Mouse (Mus musculus) megakaryocyte, adult 5-6 weeks (primary cell): ENCODE measurements around the gene Pcdh7. TPM values are rescaled to one million over a fixed set of nuclear protein-coding genes. Genes with fewer than 3 reads are reported as not detected.

Experiments used
- ATAC-seq: 2 replicates; pipeline ENCODE4 v1.8.0; 2016; ENCODE audit warnings: mild to moderate bottlenecking, inconsistent platforms; ENCODE audit not compliant: poor library complexity, severe bottlenecking
- total RNA-seq, 2 experiments: library from RNA; stranded (forward) in 1 of 2; stranded (reverse) in 1 of 2; fragments of 153-499, 151-499 nt in 1 of 2; fragments of 221-1000, 200-1000 nt in 1 of 2; gene quantifications; 2 replicates each; pipeline versions ENCODE4 v1.2.3 to v1.2.4; 2015 to 2017

Pcdh7 gene
- total RNA-seq, 2 experiments from 2014 or later = 0.16 to 0.26 TPM

DNA sequence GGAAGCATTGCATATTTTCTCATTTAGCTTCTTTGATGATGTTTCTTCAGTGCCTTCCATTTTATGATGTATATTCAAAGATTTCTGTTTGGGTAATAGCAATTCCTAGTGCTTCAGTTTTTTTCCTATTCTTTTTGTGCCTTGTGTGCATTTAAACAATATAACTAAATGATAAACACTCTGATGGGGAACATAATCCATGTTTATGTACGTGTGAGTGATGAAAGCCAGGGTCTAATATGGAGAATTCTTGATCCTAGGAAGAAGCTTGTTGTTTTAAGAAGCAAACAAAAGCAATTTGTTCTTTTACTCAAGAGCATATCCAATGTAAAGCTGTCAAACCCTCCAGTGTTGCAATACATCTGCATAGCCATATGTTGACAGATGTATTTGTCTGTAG, 153.0 kb downstream of the Pcdh7 start:
- ATAC-seq = no peak

DNA sequence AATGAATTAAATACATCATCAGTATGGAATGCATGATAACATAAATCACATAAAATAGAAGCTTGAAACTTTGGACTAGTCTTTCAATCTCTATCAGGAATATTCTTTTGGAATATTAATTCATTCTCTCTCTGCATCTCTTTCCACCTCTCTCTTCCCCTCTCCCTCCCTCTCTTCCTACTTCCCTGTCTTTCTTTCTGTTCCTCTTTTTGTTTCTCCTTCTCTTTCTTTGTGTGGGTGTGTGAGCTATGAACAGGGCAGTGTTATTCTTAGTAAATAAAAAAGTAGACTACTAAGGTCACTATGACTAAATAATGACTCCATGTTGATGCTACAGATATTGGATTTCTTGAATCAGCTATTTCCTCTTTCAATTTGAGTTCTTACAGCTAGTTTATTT, 167.2 kb downstream of the Pcdh7 start:
- ATAC-seq = peak; percentile 87

DNA sequence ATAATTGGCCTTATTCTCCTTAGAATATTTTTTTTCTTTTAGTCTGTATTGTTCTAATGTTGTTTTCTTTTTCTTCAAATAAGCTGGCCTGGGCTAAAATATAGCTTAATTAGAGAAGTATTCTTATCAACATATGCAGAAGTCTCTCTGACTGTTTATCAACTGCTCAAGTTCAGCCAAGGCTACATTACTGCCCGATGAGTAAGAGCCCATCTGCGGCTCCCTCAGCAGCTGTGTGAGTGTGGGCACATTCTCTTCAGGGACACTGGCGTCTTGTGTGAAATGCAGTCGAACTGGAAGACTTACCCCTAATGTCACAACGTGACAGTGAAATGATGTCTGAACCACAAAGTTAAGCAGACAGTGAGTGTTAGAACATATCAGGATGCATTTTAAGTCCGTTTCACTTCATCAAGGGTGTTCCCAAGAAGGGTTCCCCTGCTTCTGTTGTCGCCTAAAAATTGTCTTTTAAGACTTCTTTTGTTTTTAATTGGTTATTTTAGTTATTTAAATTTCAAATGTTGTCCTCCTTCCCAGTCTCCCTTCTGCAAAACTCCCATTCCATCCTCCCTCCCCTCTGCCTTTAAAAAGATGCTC, 181.3 kb downstream of the Pcdh7 start:
- ATAC-seq = no peak; the same call in 1 of the 2 replicates

DNA sequence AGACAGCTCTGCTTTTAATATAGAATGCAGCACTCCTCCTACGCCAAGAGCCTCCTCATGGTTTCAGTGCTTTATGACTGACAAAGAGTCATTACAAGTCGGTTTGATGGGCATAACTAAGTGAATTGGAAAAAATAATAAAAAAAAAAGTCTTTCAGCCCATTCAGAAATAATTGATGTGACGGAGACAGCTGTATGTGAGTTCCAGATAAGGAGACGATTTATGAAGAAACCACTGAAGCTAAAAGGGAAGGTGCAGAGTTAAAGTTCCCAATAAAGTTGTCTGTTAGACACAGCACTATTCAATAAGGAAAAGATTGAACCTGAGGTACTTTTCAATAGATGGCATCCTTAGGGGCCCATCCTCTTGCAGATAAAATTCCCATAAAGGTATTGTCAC, 189.5 kb downstream of the Pcdh7 start:
- ATAC-seq = no peak

DNA sequence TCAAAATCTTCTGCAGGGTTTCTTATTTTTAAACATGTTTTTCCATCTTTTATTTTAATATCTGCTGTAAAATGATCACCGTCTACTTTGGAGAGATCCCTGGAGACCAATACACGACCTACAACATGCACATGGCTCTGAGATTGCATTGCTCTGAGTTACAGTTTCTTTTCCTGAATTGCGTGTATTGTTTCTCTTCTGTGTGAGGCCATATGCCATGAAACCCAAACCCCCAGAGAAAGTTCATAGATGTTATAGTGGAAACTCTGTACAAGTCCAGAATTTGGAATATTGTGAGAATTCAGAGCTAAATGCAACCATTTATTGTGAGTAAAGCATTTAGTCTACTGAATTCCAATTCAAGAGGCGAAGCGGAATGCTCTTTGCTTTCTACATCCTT, 203.4 kb downstream of the Pcdh7 start:
- ATAC-seq = no peak

DNA sequence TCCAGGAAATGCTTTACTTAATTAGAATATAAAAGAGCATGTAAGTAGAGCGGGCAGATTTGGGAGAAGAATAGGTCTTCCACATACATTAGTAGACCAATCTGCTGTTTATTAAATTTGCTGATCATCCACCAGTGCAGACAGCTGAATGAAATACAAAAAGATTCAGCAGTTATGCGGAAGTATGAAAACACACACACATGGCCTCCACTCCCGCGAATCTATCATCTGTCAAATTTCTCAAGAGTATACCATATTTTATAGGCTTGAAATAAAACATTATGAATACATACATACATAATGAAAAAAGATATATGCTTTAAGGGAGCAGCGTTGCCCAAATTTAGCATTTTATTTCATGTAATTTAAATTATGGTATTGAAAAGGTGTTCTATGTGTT, 213.6 kb downstream of the Pcdh7 start:
- ATAC-seq = no peak

DNA sequence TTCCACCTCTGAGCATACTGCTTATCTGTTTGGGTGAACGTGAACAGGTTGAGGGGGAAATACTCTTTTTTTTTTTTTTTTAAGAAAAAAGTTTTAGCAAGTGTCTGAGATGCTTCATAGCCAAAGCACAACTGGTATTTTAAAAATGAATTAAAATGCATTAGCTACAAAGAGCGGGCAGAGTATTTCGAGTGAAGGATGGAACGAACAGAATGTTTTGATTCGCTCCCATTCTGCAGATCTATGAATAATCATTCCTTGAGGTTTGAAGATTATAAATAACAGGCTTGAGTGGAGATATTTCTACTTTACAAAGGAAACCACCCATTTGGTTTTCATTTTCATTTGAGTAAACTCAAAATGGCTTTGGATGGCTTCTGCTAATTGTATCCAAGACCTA, 214.0 kb downstream of the Pcdh7 start:
- ATAC-seq = no peak

DNA sequence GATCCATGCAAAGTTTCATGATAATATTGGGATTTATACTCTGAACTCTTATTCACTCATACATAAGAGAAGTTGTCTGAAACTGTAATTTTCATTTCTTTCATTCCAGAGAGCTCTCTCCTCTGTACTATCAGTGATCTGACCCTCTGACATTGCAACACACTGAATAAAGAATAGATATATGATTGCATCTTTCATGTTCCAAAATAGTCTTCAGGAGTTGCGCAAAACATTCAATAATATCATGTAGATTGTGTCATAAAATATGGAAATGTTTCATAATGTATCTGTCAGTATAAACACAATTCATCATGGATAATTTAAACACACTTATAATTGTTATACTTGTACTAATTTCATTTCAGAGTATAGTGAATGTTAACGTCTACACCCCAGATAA, 216.9 kb downstream of the Pcdh7 start:
- ATAC-seq = no peak

DNA sequence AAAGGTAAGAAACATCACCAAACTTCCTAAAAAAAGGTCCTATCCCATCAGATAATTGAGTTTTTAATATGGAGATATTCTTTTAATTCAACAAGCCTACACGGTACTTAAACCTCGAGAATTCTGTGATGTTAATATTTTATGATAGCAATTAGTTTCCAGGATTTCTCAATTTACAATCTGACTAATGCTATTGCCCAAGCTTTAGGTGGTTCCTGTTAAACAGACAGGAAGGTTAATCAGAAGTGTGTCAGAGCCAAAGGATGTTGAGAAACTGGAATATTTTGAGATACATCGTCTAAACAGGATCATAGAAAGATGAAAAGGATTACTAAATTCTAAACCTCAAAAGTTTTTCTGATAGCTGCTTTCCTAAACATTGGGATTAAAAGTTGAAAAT, 222.7 kb downstream of the Pcdh7 start:
- peak; percentile 80 for ATAC-seq

DNA sequence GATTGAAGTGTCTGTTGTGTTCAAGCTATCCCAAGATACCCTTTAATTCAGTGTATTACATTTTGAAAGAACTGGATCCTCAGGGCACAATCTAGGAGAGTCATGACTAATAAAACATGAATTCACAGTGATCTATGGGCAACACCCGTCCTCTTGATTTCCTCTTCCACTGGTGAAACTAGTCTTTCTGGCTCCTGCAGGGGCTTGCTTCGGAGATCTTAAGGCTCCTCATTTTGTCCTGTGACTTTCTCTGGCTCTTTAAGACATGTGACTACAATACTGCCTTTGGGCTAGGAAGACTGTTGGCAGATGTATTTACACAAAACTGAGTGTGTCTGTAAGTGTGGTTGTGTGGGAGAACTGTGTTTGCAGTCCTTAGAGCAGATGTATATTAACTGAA, 225.4 kb downstream of the Pcdh7 start:
- no peak for ATAC-seq

DNA sequence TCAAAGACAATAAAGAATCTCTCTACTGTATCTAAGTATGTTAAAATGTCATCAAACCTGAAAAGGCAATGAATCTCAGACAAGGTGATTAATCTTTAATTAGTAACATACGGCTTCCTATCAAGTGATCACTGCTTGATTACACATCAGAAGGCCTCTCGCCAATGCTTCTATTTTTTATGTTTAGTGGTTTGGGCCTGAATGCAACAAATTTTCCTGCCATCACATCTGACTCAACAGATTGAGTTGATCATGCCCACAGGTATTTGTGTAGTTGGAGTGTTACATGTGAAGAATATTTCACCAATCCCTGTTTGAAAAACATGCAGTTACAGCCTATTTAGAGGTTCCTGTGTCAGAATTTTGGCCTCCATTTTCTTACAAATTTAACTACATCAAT, 225.8 kb downstream of the Pcdh7 start:
- no peak for ATAC-seq

DNA sequence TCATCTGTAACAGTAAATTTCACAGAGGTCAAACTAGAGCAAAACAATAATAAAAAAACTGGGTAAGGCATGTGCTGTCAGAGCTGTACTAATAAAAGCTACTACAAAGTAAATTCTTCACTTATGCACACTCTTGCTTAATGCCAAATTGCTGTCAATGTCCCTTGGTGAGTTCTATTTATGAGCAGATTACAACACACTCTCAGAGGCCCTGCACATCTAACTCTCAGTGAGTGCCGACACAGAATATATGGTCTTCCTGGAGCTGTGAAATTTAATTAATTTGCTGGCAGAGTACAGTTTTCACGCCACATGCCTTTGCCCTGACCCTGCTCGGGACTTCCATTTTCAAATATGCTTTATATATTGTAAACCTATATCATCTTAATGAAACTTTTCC, 227.7 kb downstream of the Pcdh7 start:
- ATAC-seq = no peak

DNA sequence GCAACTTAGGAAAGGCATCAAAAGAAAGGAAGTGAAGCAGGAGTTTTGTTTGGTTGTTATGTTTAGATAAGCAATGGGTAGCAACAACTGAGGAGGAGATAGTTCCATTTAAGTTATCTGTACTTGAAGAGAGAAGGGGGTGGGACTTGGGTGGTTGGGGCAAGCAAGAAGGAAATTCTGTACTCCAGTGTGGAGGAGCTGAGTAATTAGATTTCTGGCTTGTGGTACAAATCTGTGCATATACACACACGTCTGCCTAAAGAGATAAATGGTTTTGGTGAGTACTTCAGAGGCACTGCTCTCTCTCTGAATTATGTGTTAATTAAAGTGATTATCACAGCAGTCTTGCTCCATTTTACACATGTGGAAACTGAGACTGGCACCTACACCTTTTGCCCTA, 241.6 kb downstream of the Pcdh7 start:
- ATAC-seq = no peak

DNA sequence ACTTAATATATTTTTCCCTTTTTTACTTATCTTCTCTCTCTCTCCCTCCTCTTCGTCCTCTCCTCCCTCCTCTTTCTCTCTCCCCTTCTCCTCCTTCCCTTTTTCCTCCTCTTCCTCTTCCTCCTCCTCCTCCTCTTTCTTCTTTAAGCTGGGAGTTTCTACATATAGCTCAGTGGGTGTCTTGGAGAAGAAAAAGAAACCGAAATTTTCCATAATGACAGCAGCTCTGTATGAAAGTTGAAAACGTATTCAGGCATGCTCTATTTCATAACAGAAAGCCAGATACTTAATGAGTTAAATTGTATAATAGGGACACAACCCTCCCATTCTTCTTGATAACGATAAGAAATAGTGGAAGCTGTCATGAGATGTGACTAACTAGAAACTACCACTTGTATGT, 246.0 kb downstream of the Pcdh7 start:
- ATAC-seq = no peak

DNA sequence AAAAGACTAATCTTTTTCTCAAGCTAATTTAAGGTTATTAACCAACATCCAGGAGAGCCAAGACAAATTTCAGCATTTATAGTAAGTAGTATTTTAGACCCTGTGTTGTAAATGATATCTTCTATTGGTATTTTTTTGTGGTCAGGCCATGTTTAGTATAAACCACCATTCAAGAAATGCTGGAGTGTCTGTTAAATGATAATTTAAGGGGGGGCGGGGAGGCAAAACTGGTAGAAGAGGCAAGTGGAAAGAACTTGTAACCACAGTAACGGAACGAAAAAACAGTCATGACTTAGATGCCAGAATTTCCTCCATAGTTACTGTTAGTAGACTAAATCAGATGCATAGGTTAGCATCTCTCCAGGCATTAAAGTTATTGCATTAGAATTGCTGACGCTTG, 246.4 kb downstream of the Pcdh7 start:
- ATAC-seq = no peak

DNA sequence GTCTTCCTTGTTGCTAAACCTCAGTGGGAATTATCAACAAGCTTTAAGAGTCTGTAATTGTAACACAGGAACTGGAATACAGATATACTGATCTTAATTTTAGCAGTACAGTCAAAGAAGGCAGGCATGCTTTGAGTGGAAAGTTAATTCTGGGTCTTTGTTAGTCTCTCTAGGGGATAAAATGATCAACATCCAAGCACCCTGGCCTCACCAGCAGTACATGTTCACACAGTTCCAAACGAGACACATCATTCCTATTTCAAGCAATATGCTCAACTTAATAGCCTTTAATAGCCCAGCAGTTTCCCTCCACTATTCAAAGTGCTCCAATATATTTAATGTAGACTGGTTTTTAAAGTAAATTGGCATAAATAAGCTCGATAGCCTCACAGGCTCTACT, 275.8 kb downstream of the Pcdh7 start:
- ATAC-seq = no peak

DNA sequence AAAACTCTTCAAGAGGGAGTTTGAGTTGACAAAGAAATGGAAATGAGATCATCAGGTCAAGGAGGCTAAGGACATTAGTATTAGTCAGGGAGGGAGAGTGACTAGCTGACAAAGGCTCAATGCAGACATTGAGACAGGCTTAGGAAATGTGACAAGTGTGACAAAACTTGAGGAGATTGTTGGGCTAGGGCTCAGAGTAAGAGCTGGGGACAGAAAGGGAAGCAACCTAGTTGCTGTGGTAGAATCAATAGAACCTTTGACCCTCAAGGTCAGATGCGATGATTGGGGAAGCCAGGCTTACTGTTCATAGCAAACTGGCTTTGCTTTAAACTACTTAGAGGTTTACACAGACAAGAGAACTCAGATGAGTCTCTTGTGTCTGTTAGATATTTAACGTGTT, 303.6 kb downstream of the Pcdh7 start:
- no peak for ATAC-seq

DNA sequence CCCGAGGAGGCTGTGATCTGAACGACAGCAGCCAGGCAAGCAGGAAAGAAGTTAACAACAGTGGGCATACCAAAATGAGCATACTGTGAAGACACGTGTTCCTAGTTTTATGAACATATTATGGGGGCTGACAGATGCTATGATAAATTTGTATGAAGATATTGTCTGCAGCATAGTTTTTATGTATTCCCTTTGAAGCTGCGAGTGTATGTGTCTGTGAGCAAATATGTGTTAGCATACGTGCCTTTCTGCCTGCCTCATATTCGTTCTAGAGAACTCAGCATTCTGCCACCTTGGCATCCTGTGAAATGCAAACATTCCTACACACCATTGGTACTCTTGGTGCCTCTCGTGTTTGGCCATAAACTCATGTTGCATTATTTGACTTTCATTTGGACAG, 307.4 kb downstream of the Pcdh7 start:
- ATAC-seq = no peak

DNA sequence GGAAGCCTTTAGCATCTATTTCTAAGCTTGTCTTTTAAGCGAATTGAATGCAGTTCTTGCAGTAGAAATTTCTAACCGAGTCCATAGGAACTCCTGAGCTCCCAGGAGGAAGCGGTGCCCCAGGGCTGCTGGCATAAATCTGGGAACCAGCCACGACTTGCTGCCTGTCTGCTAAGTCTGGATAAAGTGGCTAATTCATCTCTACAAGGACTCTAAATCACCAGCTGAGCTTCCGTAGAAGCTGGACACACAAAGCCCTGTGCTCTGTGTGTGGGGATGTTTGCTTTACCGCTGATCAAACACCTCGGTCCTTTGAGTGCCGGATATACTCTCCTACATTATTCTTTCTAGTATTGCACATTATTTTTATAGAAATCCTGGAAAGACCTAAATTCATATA, 308.0 kb downstream of the Pcdh7 start:
- no peak for ATAC-seq

DNA sequence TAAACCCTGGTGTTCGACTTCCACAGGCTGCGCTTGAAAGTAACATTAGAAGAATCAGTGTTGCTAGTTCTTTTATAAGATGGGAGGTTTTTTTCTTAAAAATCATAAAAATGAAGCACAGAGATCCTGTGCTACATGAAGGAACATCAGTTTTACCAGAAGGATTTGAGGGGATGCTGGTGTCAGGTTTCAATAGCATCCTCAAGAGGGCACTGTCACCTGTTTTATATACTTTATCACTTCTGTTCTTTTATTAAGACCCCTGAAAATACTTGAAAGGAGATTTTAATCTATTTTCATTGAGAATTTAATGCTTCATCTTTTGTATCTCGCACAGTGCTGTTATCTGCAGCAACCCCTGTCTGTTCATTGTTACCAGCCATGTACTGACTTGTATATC, 322.1 kb downstream of the Pcdh7 start:
- no peak for ATAC-seq

DNA sequence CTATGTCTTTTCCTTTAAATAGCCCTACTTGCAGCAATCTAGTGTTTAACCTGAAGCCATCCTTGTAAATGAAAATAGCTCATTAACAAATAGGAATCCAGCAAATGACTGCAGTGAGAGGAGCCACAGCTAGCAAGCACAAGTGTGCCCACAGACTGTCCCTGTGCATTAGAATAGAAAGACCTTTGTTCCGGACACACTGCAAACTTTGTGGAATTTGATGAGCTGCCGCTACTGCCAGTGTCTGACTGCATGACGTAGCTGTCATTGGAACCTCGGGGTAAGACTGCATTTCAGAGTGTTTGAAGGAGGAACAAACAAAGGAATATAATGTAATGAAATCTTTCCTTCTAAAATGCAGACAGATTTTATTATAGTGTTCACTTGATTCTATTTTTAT, 326.4 kb downstream of the Pcdh7 start:
- no peak for ATAC-seq

DNA sequence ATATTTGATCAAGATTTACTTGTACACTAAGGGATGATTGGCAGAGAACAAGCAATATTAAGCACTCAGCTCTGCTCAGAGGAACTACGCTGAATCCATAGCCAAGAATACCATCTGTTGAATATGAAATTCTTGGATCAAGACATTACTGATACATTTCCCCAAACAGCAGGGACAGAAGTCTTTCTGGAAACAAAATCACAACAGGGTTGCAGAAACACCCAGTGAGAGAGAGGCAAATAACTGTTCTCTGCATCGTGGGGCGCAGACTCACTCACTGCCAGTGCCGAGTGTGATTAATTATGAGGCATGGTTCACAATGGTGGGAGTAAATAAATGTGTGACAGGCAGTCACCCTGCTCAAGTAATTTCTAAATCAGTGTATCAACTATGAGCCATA, 363.3 kb downstream of the Pcdh7 start:
- no peak for ATAC-seq

DNA sequence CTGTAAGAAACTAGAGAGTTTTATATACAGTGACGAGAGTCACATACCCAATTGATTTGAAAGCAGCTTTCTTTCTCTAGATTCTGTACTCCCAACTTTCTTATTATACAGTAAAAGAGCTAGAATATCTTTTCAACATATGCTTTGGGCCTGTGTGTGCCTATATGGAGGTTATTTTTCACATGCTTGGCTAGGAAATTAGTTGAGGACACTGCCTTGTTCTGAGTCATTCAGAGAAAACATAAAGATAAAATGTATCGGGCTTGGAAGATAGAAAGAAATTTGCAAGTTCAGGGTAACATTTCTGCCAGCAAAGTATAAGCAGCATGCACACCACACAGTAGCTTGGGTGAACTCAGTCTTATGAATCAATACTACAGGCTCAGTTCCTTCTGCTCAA, 364.5 kb downstream of the Pcdh7 start:
- no peak for ATAC-seq

DNA sequence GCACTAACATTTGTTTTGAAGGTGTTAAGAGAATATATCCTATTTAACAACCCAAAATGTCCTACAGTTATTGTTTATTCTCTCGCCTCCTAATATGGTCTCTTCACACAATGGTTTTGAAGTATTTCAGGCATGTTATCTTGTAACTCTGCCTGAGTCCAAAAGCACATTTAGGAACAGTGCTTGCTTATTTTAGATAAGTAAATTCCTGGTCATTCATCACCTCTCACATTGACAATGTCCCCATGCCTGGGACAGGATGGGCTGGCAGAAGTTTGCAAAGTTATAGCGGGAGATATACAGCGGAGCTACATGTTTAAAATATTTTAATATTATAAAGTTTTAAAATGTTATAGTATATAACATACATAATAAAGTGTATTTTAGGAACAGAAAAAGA, 365.3 kb downstream of the Pcdh7 start:
- no peak for ATAC-seq
